Mouse (Mus musculus): ENCODE measurements around the gene Ric8b. TPM values are rescaled to one million over a fixed set of nuclear protein-coding genes. Genes with fewer than 3 reads are reported as not detected.
A peak's percentile ranks its signal among the peaks of the same experiment; 100 is the strongest.

Gene Ric8b
- total RNA-seq, 2 experiments from 2014 or later: 26.6 to 31.8 TPM

DNA sequence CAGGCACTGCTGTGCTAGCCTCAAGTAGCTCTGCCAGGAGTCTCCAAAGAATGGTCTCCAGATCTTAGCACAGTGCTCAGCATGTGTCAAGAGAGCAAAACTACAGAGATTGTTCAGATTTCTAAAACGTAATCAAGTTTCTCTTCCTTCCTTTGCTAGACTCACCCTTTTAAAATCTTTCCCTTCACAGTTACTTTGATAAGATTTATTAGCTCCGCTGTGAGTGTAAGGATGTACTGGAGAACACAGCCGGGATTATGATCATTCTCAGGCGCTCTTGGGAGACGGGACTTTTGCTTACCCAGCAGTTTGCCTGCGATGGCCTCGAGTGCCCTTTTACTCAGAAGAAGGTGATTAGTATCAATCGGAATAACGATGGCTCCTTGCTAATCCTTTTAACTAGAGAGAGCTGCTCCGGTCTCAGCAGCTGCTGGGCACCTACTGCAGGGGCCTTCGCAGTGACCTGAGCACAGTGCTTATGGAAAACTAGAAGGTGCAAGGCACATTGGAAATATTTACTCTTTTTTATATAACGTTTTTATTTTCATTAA, 43.0 kb downstream of the Ric8b start:
- no peak for DNase-seq

DNA sequence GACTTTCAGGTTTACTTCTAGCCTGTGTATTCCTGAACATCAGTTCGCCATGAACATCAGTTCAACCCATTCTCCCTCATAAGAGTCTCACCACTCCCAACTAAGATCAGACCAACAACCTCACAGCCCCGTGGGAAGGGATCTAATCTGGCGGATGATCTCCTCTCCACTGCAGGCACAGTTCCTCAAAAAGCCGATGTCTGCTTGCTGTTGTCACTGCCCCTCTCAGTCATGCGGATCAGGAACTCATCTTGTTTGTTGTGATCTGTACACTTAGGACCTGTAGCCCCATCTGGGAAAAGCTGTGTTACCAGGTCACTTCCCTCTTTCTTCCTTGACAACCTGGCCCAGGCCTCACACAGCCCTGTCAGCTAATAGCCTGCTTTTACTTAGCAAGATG, 45.7 kb downstream of the Ric8b start:
- no peak for DNase-seq

DNA sequence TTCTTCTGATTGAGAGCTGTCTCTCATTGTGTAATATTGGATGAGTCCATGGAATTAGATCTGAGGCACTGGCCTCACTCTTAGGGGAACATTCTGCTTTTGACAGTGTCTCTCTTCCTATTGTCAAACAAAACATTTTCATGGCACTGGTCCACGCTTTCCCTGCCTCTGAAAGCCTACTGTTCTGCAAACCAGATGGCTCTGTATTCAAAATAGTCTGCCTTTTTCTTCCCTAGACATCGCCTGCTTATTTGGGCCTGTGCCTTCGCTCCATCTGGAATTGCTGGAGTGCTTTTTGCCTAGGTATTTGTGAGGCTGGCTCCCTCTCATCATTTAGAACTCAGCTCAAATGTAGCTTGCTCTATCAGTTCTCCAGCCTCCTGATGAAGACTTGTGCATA, 46.3 kb downstream of the Ric8b start:
- DNase-seq: no peak

DNA sequence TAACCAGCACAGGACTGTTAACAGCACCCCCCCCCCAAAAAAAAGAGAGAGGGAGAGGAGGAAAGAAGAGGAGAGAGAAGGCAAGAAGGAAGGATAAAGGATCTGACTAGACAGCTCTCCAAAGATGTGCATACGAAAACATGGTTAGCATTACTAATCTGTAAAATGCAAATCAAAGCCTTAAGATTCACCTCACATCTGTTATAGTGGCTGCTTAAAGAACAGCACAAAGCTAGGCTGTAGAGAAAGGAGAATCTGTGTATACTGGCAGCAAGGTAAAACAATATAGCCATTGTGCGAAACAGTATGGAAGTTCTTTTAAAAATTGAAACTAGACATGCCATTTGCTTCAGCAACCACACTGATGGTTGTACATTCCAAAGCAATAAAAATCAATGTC, 49.1 kb downstream of the Ric8b start:
- no peak for DNase-seq

DNA sequence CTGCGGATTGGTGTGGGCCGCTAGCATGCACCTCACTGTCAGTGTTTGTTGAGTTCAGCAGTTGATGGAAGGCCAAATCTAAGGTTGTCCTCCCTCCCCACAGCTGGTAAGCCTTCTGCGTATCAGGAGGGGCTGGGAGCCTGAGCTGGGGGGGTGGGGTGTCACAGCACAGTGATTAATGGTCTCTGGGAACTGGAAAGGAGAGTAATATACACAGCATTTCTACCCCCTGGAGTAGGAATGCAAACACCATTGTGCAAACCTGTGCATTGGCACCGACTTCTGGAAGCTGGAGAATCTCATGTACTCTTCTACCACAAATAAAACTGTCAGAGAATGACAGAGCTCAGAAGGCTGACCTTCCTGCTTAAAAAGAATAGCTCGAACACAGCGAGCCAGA, 50.2 kb downstream of the Ric8b start:
- DNase-seq: peak; percentile 33

DNA sequence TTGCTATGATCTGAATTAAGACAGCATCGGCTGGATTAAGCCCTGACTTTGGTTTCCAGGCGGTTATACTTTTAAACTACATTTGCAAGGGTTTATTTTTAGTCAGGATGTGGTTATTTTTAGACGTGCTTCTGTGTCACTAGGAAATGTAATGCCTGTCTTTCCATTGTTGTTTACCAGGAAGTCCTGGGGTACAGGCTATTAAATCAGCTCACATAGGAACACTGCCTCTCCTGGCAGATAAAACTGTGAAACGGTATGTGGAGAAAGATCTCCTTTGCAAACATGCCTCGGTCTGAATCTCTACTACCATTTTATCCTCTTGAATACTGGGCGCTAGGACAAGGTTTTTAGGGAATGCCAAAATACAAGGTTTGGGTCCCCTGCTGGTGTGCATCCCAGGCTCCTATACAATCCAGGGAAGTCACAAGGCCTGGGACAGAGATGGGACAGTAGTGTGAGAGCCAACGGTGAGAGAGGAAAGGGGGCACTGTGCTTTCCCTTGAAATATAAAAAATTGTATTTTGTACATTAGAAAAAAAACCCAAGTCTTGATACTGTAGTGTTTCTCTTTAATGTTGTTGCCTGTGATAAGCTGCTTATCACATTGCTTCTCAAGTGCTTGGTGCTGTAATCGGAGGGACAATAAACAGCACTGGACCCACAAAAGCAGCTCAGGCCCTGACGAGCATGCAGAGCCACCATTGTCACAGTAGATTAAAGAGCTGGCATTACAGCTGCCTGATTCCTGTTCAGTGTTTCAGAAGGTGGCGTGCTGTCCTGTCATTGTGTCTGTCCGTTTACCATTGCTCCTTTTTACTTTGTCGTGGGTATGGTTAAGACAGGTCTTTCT, 51.7 kb downstream of the Ric8b start:
- no peak for DNase-seq

DNA sequence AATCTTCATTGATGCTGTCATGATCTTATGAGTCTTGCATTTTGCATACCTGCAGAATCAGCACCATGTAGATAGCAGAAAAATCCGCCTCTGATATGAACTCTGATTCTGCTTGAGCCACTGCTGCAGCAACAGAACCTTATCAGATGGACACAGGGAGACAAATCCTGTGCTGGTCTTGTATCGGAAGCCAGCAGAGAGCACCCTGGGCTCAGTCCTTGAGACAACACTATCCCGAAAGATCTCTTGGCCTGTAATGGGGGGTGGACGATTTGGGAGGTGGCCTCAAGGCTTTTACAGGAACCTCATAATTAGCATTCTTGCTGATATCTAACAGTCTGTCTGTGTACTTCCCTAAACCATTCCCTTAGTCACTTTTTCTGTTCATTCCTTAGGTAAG, 57.8 kb downstream of the Ric8b start:
- DNase-seq: no peak

DNA sequence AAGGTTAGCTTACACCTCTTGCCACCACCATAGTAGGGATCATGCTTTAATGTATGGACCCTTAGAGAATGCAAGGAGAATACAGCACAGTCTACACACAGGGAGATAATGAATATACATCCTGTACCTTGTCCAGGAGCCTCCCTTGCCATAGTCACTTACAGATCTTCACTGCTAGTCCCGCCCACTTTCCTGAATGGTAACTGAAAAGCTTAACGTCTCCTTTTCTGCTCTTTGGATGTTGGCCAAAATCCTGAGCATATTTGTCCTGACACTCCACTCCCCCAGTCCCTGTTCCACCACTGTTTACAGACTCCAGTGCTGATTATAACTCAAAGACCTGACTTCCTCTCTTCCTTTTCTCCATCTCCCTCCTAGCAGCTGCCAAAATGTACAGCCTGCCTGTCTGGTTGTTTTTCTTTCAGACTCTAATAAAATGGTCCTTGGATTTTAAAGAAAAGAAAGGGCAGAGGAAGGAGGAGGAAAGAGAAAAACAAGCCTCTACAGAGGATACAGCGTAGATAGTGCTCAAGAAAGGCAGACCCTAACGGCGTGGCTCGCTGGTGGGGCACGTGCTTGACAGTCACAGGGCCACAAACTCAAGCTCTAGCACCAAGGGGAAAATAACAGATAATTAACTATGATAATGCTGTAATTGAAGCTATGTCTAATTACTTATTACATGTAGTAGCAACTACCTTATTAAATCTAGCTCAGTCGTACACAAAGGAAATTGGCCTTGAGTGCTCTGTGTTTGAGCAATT, 59.4 kb downstream of the Ric8b start:
- no peak for DNase-seq

DNA sequence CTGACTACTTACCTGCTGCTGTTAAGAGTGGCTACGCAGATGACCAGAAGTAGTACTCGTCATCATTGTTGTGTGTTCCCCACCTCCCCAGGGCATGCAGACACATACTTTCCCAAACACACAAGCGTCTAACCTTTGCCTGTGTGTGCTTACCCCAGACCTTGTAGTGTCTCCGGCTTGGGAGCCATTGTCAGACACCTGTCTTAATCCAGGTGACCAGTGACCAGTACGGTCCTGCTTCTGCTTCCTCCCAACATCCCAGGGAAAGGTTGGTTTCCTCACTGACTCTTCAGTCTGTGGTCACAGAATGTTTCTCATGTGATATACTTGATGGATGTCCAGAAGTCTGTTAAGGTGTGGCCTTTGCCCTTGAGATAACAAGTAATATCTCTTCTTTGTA, 62.9 kb downstream of the Ric8b start:
- no peak for DNase-seq

DNA sequence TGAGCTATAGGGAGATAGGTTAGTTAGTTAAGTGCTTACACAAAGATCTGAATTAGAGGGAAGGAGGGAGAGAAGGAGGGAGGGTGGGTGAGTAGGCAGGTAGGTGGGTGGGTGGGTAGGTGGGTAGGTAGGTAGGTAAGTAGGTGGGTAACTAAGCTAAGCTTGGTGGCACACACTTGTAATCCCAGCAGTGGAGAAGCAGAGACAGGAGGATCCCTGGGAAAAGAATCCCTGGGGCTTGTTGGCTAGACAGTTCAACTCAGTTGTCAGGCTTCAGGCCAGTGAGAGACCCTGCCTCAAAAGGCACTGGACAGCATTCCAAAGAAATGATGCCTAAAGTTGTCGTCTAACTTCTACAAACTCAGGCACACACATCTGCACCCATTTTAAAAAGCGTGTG, 64.0 kb downstream of the Ric8b start:
- no peak for DNase-seq

DNA sequence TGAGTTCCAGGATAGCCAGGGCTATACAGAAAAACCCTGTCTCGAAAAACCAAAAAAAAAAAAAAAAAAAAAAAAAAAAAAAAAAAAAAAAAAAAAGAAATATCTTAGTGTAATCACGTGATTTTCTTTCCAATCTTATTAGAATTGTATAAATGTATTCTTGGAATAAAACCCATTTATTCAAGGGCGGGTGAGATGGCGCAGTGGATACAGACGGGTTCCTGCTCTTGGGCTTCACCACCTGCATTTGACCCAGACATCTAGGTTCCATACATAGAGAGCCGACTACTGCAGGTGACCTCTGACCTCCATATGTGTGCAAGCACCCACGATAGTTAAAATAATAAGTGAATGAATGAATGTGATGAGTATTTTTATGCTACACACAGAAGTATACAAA, 65.3 kb downstream of the Ric8b start:
- DNase-seq: no peak

DNA sequence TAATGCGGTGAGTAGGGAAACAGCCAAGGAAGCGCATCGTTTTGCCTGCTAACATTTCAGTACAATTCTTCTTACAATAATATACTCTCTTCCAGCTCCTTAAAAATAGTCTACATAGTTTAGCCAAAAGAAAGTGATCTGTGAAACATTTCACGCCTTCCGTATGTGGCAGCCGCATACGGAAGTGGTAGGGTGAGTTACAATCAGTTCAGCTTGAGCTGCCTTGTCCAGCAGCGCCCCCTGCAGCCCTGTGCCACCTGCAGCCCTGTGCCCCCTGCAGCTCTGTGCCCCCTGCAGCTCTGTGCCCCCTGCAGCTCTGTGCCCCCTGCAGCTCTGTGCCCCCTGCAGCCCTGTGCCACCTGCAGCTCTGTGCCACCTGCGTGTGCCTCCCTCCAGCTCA, 68.5 kb downstream of the Ric8b start:
- DNase-seq: peak; percentile 52

DNA sequence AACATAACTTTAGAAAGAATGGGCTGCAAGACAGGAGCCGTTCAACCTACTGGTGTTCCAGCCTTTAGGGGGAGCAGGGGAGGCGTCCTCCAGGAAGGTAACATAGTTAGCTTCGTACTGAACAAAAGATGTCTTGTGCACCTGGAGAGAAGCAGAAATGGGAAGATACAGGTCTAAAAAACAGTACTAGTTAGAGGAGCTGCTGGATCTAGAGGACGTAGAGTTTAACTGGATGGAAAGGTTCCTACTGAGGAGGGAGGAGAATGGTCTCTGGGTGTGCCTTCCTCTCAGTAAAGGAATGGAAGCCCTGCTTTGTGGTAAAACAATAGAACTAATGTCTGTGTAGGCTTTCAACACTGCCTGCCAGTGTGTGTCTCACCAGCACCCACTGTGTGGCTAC, 70.2 kb downstream of the Ric8b start:
- no peak for DNase-seq

DNA sequence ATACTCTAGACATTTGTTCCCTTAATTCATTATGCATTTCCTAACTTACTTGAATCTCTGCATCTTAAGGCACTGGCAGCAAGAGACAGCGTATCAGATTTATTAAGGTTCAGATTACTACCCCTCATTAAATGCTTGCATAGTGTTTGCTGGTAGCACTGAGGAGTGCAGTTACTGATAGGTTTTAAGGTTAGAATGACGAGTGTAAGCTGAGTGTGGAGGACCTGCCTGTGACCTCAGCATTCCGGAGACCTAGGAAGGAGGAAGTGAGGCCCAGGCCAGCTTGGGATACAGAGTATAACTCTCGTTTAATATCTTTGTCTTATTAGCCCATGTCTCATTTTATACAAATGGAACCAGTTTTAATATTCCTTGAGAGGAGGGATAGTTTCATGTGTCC, 71.2 kb downstream of the Ric8b start:
- DNase-seq: no peak

DNA sequence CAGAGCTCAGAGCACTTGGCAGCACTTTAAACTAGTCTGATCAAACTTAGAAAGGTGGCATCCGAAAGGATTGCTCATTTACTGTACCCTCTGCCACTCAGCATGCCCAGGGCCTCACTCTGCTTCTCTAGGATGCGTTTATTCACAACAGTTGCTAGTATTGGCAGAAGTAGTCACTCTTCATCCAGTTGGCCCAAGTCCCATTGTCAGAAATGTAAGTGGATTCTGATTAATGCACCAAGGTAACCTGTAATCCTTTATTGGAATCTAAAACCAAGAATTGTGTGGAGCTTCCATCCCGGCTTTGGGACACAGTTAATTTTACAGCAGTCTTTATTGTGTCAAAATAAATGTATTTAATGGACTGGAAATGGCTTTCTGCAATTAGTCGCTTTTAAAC, 76.9 kb downstream of the Ric8b start:
- DNase-seq: no peak

DNA sequence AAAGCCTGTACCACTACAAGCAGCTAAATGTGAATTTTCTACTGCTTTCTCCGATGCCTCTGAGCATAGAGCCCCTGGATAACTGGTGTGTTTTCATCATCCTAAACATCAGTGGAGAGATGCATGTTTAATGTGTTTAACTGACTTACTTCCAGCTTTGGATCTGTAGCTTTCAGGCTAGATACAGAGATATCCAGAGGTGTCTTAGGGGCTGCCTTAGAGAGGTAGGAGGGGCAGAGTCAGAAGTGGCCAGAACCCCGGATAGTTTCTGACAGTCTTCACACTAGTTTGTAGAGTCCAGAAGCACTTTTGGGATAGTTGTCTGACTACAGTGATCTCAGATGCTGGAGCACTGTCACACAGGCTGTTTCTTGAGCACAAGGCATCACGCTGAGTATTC, 77.6 kb downstream of the Ric8b start:
- DNase-seq: no peak

DNA sequence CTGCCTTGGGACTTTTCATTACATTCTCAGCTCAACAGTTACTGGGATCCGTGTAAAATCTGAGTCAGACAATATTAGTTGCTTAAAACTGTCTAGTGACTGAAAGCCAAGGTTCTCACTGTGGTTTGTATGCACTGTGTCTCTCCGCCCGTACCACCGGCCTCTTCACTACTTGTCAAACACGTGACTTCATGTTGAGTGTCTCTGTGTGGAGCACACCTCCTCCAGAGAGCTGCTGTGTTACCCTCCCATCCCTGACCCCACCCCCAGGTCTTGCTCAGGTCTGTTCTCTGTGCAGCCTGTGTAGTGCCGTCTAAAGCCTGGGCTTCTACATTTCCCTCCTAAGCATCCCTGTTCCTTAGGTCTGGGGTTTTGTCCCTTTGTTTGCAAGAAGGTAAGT, 79.0 kb downstream of the Ric8b start:
- DNase-seq: no peak

DNA sequence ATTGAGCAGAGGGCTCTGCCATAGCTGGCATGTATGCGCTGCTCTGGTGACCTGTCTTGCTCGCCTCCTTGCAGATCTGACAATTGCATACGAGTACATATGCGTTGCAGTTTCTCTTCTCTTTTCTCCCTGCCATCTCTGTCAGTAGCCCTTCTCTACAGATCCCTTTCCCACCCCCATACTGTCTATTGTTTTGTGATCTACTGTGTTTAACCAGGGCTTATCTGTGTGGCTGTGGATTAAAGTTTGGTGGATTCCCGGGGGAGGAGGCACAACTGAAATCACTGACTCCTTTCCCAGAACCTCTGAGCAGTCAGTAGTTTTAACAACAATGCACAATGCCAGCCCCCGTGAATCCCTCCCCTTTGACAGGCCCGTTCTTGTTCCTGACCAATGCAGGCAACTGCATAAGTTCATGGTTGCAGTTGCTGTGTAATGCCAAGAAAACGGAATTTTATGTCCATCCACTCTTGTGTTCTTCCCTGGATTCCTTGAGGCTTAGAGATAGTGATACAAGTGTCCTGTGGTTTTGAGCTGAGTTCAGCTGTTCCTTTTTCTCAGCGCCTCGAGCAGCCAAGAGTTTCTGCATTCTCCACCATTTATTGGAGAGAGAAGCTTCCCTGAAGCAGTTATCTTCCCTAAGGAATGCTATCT, 80.3 kb downstream of the Ric8b start:
- DNase-seq: no peak

DNA sequence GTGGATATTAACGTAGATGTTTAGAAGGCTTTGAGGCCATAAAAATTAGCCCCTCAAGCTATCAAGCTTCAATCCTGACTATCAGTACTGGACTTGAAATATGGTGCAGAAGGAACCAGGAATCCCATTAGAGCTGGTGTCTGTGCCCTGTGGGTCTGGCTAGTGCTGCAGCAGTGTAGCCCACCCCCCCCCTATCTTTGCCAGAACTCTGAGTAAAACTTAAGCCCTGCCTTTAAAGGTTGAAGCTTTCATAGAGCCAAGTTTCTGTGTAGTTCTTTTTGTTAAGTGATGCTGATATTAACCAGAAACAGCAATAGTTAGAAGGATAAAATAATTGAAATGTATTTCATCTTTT, 80.8 kb downstream of the Ric8b start:
- DNase-seq: no peak

DNA sequence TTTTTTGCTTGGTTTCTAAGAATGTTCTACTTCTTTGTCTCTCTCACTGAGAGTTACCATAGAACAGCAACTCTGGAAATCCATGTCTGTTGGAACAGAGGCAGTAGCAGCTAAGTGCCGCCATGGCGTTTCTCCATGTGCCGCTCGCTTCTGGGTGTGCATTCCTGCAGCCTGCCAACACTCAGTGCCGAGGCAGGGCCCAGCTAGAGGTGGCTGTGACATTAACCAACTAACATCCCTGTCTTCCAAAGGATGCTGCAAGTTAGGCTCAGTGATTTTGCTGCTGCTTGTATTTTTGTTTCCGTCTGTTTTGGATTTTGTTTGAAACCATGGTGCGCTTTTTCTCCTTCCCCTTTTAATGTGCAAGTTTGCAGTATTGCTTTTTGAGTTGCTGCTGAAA, 84.5 kb downstream of the Ric8b start:
- no peak for DNase-seq

DNA sequence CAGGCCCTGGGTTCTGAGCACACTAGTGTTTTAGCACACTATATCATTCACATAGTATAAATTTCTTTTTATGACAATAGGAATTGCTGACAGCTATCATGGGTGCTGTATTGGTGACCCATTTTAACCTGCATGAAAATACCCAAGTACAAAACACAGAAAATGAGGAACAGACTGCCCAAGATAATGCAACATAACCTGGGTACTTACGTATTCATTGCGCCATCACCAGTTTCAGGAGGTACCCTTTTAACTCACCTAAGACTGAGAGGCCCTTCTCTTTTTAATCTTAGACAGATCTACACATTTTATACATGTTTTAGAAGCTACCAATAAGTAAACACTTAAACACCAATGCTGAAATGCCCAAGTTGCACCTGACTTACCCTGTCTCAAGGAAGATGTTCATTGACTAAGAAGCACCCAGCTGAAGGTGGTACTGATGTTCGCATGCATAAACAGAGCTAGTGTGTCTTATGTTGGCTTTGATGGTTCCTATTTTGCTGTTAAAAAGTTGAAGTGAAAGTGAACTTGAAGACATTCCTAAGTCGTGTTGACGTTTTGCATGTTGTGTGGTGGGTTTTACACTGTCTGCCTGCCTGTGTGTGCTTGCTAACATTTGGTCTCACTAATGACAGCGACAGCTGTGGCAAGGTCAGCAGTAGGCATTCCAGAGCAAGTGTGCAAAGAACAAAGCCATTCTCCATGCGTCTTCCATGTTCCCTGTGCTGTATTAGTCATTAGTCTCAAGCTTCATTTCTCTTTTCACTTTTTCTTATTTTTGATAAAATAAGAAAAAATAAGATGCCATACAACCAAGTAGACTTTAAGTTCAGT, 86.0 kb downstream of the Ric8b start:
- DNase-seq: no peak

All from adrenal gland, postnatal 10 days (tissue).